Mouse (Mus musculus) urinary bladder, postnatal 0 days (tissue): ENCODE measurements around the gene Tle4. TPM values are rescaled to one million over a fixed set of nuclear protein-coding genes. Genes with fewer than 3 reads are reported as not detected.

Source experiments
- polyA plus RNA-seq: library from polyadenylated mRNA; unstranded; fragments of >200 nt; fragmentation: Nextera tagmentation; extraction: Ambion mirVana; gene quantifications from 2 replicates; pipeline ENCODE4 v1.2.1, GENCODE M21; 2015

Gene Tle4
- polyA plus RNA-seq: 6.6 and 7.0 TPM in 2 replicates

GRCm38 (mm10) chr19:14597917-14598689, at the start of gene Tle4:
Gene Tle4, minus strand, starts transcription at chr19:14598051.

